Mouse (Mus musculus) cerebellum, postnatal 14 days (tissue): ENCODE measurements around the gene Npnt.

Source experiments
- DNase-seq, 2 experiments: peaks; one replicate each; pipeline ENCODE4 v3.0.0; 2021; ENCODE audit warnings: mixed read lengths in 2 of 2

Gene Npnt

DNA sequence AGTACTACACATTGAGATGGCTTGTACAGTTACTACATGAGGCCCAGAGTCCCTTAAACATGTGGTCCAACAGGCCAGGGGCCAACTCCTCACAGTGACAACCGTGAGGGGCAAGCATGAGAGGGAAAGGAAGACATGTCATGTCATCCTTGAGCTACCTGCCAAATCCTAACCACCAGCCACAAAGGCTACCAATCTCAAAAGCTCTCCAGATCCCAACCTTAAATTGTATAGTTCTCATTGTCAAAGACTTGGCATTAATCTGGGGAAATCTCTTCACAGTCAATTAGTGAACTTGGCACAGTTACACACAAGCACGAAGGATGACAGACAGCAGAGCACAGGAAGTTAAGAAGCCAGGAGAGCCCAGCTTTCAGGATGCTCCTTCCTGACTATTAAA, 15.4 kb downstream of the Npnt start:
- DNase-seq, result peak in 1 of 2 experiments; percentile 10

DNA sequence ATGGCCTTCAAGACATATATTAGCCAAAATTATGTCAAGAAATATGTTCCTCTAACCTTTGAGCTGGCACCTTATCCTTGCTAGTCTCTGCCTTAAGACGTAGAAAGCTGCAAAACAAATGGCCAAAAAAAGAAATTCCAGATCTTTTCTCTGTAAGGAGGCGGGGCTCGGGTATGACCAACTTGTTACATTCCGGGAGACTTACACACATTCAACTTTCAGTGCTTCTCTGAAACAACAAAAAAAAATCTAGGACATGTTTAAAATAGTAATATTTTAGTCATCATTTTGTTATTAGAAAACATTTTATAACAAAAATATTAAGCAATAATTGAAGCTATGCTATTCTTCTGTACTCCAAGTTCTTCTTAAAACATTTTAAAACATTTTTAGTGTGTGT, 18.6 kb downstream of the Npnt start:
- DNase-seq, result no peak

DNA sequence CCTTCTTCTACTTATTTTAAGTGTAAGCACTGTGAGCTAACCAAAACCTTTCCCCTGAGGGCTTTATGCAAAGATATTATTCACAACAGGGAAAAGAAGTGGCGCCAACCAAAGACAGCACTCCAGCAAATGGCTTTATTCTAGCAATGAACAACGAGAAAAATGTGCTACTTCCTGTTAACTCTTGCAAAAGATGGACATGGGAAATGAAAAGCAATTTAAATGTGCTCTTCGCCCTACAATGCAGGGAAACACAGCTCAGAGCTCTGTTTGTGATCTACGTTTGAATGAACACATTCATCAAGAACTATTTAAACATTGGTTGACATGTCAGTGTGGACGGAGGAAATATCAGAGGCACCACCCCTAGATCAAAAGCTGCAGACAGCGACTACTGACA, 20.2 kb downstream of the Npnt start:
- DNase-seq, result no peak

DNA sequence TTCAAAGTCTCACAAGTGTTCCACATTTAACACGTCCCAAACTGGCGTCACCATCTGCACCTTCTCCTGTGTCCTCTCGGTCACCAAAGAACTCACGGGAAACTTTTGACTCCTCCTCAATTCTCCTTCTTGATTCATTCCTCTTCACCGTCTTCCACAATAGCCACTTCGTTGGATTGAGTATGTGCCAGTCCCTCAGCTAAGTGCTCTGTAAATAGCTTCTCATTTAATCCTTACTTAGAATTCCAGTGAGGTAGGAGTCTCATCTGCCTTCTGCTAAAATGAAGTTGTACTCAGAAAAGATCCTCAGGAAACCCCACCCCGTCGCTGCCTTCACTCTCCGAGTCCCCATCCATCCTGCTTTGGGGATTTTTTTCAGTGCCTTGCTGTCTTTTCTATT, 21.9 kb downstream of the Npnt start:
- DNase-seq, result no peak

DNA sequence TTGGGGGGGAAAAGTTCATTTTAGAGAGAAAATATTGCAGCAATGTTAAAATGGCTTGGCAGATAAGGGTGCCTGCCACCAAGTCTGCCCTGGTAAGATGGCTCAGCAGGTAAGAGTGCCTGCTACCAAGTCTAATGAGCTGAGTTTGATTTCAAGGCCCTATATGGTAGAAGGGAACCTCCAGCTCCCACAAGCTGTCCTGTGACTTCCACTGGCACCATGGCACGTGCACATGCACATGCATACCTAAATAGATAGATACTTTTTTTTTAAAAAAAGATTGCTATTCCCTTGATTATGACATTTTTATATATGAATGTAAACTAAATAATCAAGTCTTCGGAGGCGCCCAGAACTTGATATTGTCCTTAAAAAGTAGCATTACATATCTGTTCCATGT, 30.3 kb downstream of the Npnt start:
- DNase-seq, result no peak

DNA sequence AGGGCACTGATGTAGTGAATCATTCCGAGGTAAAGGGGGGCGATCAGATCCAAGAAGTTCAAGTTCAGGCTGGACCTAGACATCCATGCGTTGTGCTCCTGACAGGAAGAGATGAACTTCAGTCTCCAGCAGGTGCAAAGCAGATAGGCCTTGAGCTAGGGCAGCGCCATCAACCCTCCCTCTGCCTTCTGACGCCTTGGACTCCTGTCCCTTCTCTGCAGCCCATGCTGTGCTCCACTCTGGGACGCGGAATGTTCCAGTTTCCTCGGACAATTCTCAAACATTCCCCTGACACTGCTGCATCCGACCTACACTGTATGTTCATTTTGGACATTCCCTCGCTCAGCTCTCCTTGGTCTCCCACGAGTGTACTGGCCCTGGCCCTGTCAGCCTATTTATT, 30.9 kb downstream of the Npnt start:
- DNase-seq, result no peak

DNA sequence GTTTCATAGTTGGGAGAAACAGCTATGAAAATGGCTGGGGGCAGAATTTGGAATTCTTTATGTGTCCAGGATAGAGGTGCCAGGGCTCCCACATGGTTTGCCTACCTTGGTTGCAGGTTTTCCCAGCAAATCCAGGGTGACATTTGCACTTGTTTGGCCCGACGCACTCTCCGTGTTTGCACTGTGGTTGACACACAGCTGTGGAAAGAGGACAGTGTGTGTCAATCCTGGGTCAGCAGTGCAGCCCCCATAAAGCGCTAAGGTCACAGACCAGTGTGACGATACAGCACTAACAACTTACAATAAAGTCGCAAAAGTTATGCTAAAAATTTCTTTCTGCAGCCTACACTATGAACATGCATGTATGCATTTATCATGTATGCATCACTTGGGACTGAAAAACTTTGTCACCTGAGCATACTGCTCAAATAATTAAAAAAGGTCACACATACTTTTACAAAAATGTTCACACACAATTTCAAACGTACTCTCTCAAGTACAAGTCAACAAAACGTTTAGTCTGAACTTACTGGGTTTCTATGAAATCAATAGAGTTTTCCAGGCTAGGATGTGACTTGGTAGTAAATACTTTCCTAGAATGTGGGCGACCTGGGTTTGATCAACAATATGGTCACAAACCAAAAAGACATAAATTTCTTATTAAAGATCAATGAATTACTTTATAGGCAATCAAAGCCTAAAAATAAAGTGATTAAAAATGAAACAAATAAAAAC, 32.6 kb downstream of the Npnt start:
- no peak for DNase-seq

DNA sequence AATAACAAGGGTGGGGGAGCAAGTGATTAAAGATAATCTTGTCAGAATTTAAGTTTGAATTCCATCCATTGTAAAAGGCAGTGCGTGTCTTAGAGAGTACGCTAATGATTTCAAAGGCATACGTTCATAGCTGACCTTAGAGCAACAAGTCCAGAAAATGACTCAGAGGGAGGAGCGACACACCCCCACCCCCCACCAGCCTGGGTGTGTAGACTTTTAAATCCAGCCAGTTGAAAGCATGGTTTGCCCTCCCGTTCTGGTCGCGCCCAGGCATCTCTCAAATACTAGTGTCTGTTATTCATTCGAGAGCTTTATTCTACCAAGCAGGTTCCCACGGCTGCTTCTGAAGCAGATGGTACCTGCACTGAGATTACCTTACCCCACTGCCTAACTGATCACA, 34.4 kb downstream of the Npnt start:
- DNase-seq, result no peak

DNA sequence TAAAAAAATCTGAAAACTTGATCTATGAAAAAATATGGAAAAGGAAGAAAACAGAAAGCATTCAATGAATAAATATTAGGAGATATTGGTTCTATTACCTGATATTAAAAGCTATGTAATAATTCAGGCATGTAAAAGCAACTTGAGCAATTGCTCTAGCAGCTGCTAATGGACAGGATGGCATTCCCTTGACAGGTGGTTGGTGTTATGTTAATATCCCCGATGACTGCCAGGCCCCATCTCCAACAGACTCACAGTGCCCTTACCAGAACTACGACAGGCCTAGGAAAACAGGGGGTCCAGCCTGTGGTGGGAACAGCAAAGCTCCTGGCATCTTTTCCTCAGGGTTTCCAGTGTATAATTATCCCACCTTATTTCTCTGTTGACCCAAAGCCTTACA, 37.7 kb downstream of the Npnt start:
- no peak for DNase-seq

DNA sequence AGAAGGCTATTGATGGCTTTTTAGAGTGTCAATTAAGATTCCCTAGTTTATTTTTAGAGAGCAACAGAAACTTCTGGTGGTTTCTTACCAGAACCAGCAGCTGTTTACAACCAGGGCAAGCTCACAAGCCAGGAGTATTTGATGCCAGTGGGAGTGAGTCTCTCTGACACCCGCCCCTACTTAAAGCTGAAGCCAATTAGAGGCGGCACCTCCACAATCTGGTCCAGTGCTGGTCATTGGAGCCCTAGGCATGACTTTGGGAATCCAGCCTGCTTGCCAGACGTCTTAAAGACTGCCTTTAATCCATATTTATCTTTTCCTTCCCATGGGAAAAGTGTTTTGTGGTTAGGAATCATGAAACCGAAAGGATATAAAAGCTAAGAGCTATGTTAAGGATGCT, 38.4 kb downstream of the Npnt start:
- peak in 1 of 2 experiments; percentile 5 for DNase-seq

DNA sequence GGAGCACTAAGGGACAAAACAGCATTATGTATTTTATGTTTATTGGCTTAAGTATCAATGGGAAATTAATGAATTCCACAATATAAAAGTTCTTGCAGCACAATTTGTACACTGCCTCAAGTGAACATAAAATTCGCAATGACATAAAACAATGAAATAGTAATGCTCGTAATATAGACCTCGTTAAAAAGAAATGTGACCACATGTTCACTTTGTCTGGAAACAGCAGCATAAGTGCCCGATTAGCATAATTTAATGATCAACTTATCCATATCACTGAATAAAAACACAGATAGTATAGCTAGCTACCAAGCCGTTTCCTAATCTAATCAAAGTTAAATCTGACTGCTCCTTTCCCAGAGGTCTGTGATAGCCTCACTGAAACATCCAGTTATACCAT, 39.4 kb downstream of the Npnt start:
- DNase-seq, result no peak

DNA sequence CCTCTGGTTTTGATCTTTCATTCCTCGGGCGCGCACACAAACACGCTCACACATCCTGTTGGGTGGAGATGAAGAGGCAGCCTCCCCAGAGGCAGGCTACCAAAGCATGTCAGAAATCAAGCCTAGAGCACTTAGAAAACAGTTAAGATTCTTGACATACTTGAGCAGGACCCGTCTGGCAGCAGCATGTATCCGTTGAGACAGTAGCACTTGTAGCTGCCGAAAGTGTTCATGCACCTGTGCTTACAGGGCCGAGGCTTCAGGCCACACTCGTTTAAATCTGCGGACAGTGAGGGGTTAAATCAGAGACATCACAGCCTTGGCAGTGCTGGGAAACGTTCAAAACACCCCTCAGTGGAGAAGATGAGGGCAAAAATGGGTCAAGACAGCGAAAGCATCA, 40.4 kb downstream of the Npnt start:
- DNase-seq, result no peak

DNA sequence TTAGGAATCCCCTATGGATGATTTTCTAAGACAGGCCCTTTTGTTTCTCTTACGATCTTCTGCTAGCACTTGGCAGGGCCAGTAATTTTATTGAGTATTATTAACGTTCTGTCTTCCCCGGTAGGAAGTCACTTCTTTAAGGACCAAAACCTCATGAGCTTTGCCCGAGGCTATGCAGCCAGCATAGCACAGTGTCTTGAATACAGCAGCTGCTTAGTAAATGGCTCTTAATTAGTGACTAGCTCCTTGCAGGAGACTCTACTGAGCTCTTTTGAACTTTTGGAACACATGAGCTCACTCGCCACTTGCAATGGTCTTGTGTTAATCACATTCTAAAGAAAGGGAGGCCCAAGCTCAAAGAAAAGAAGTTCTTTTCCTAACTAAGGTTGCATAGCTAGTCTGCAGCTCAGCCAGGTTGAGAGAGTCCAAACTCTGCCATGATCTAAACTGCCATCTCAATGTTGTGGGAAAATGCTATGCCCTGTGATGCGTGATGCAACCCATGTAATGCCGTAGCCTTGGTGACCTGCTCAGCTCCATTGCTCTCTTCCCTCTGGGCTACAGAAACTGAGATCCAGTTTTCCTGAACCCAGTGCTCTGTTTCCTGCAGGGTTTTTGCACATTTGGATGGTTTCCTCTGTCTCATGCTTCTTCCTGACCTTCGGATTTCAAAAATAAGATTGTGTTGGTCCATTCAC, 42.4 kb downstream of the Npnt start:
- no peak for DNase-seq

DNA sequence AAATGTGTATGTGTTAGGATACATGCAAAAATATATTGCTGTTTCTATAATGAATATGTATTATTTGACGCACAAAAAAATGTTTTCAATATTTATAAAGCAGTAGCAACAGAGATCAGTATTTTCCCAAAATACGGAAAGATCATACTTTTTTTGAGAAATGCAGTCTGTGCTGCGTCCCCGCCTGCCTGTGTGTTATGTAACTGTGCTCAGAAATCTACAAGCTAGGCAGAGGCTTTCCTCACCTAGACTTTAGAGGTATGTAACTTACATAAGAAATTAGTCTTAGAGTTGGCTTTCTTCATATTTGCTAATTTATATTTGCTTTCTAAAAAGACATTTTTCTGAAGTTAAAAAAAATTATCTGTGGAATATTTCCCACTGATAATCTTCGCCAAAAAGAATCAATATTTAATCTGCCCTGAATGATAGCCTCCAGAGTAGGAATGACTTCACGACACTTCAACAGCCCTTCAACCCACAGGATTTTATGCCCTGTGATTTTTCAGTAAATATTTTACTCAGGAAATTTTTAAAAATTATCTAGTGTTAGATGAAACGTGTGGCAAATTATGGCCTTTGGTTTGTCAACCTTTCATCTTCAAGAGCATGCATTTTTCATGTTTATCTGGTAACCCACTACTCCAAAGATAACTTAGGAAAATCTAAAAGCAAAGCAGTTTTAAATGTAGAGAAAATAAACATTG, 44.7 kb downstream of the Npnt start:
- DNase-seq, result no peak

DNA sequence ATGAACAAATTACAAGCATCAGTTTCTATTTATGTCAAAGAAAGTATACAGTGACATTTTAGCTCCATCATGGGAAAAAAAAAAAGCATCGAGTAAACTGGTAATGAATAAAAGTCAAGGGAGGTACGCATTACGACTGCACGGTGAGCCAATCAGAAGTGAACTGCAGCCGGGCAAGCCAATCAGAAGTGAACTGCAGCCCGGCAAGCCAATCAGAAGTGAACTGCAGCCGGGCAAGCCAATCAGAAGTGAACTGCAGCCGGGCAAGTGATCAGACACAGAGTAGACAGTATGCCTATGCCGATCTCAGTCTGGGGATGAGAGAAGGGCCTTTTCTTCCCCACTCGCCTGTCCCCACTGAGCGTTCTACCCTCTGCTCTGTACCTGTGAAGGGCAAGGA, 46.7 kb downstream of the Npnt start:
- no peak for DNase-seq

DNA sequence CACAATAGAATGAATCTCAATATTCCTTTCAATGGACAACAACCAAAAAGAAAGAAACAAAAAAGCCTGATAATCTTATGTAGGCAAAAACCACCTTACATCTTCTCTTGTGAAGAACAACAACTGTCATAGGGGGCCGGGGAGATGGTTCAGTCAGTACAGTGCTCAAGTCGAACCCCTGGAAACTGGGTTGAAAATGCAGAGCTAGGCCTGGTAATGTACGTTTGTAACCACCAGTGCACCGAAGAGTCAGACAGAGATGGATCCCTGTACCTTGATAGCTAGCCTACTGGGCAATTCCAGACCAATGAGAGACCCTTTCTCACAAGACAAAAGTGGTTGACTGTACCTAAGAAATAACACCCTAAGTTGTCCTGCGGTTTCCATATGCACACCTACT, 47.2 kb downstream of the Npnt start:
- DNase-seq, result no peak

DNA sequence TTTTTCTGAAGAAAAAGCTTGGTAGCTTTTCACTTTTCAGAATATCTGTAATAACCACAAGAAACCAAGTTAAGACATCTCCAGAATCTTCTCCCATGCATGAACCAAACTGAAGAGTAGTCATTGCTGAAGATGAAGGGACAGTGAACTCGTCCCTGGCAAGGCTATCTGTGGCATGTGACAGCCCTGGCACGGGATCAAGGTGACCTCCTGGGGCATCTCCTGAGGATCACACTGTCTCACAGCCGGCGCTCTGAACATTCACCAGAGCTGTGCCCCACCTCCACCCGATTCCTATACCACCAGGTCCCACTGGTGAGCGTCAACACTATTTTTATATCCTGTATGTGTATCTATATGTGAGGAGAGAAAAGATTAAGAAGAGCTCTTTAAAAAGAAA, 47.9 kb downstream of the Npnt start:
- peak; percentile 9 to 22 for DNase-seq

DNA sequence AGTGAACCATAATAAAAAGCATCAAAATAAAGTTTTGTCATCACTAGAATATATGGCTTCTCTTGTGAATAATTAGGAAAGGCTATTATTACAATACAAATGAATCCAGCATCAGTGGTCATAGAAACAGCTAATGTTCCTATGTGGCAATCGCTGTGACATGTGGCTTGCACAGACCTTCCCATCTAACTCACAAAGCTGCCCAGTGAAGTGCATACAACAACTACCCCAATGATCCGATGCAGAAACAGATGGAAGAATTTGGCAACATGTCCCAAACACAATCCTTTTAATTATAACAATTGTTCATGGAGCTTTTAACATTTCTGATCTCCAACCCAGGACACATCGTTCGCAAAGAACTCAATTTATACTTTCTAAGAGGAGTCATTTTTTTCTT, 52.2 kb downstream of the Npnt start:
- no peak for DNase-seq

DNA sequence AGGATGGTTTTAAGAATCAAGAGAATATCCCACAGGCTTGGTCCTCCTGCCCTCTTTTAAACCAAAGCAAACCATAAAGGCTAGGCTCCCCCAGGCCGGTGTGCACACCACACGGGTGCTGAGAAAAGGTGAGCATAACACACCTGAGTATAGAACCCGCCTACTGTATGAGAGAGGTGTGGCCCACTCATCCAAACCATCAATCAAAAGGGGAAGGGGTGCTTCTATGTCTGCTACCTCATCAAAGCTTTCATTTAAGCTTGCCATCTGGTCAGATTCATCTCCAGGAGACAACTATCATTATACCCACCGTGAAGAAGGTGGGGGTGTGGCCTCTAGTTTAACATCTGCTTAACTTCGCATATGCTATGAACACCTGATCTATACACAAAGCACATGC, 52.7 kb downstream of the Npnt start:
- DNase-seq, result no peak

DNA sequence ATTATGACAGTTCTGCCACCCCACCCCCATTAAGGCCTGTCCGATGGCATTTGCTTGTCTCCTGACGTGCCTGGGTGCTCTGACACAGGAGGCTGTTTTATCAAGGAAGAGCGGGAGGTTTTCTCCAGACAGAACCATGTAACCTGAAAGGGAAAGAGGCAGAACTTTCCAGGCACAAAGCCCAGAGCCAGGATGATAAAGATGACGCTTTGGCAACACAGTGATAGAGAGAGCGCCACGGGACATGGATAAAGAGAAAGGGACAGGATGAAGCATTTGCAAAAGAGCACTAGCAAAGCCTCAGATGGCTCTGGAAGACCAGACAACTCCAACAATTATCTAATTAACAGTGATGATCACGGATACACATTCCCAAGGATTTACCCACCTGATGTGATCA, 56.0 kb downstream of the Npnt start:
- DNase-seq, result no peak

DNA sequence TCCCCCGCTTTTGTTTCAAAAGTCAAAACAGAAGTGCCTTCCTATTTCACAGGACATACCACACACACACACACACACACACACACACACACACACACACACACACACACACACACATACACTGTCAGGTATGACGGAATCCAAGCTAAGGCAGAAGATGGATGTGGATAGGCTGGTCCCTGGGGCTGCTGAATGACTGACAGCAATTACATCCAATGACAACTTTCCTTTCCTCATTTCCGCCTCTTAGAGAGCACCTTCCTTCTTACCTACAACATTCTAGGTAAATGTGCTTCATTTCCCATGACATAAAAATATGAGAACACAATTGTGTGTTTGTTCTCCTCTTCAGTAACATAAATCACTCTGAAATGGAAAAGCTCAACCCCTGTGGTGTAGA, 56.4 kb downstream of the Npnt start:
- DNase-seq, result no peak

DNA sequence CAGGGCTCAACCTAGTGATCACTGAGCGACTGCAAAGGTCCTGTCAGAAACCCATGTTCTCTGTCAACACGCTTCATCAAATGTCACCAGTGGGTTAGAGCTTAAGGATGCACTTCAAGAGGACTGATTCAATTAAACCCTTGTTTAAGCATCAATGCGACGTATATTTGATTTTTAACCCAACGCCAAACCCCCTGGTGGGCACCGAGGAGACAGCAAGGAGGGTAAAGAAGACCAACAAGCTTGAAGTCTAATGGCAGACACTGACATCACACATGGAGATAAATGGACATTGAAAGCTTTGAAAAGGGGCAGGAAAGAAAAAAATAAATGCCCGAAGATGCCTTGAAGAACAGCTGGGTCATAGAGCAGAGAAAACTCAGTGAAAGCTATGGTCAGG, 57.0 kb downstream of the Npnt start:
- no peak for DNase-seq

DNA sequence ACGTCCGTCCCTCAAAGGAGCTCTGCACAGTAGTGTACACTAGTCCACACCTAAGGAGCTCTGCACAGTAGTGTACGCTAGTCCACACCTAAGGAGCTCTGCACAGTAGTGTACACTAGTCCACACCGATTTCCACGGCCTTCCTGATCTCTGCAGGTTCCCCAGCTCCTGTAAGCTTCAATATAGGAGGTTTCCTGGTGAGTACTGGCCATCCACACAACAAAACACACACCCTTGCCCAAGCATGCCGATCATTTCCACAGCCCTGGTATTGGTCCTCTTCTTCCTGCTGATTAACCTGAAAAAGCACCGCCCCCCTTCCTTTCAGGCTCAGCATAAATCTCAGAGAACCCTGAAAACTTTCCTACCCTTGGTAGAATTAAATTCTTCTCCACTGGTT, 57.6 kb downstream of the Npnt start:
- no peak for DNase-seq
